Mouse (Mus musculus) heart, embryonic 14.5 days (tissue): ENCODE results near the gene Adipor2. TPM values are rescaled to one million over a fixed set of nuclear protein-coding genes. Genes with fewer than 3 reads are reported as not detected.

Experiments used
- ATAC-seq: fragments of 200-750 bp; cut with Nextera tagmentation; 2 replicates; pipeline ENCODE4 v1.8.0; 2017; ENCODE audit warnings: low read depth, moderate TSS enrichment; ENCODE audit not compliant: insufficient number of reproducible peaks, insufficient read depth, low FRiP score
- H3K27ac ChIP-seq, 2 experiments: fragments of 200-500 bp in 1 of 2; fragments of 300-500 bp in 1 of 2; sonication (generic) in 1 of 2; replicated peaks in 1 of 2; 2 replicates each; pipeline ENCODE4 v1.5.1; 2012 to 2014; ENCODE audit warnings: low read depth in 2 of 2, low read length in 2 of 2, control low read depth in 1 of 2, mild to moderate bottlenecking in 1 of 2, mixed read lengths in 1 of 2; ENCODE audit not compliant: control insufficient read depth in 1 of 2, insufficient read depth in 1 of 2
- H3K27me3 ChIP-seq: fragments of 300-500 bp; sonication (generic); 2 replicates; pipeline ENCODE4 v1.6.1; 2014; ENCODE audit warnings: mild to moderate bottlenecking, low read length, control low read depth; ENCODE audit not compliant: control insufficient read depth, insufficient read depth
- H3K36me3 ChIP-seq: fragments of 300-500 bp; sonication (generic); 2 replicates; pipeline ENCODE4 v1.6.1; 2014; ENCODE audit warnings: mild to moderate bottlenecking, control low read depth, low read length, mixed read lengths; ENCODE audit not compliant: control insufficient read depth, insufficient read depth
- H3K4me1 ChIP-seq, 2 experiments: fragments of 200-500 bp in 1 of 2; fragments of 300-500 bp in 1 of 2; sonication (generic) in 1 of 2; 2 replicates each; pipeline ENCODE4 v1.6.1; 2012 to 2014; ENCODE audit warnings: low read length in 2 of 2, control low read depth in 1 of 2, mixed read lengths in 1 of 2; ENCODE audit not compliant: control insufficient read depth in 2 of 2, insufficient read depth in 2 of 2
- H3K4me2 ChIP-seq: fragments of 300-500 bp; sonication (generic); 2 replicates; pipeline ENCODE4 v1.6.1; 2014; ENCODE audit warnings: mild to moderate bottlenecking, low read length
- H3K4me3 ChIP-seq, 2 experiments: fragments of 200-500 bp in 1 of 2; fragments of 300-500 bp in 1 of 2; sonication (generic) in 1 of 2; 2 replicates each; pipeline ENCODE4 v1.5.1; 2012 to 2014; ENCODE audit warnings: low read length in 2 of 2, mild to moderate bottlenecking in 2 of 2, control low read depth in 1 of 2, low read depth in 1 of 2, moderate library complexity in 1 of 2; ENCODE audit not compliant: control insufficient read depth in 1 of 2, insufficient read depth in 1 of 2
- H3K9ac ChIP-seq: fragments of 300-500 bp; sonication (generic); 2 replicates; pipeline ENCODE4 v1.6.1; 2014; ENCODE audit warnings: mild to moderate bottlenecking, low read length
- H3K9me3 ChIP-seq: fragments of 300-500 bp; sonication (generic); 2 replicates; pipeline ENCODE4 v1.6.1; 2016; ENCODE audit warnings: low read length, control low read depth; ENCODE audit not compliant: control insufficient read depth
- WGBS: fragments of 180-500 bp; shearing (Covaris S2); extraction: QIAGEN DNeasy Blood & Tissue Kit; methylation state at CpG from one replicate; pipeline ENCODE4 v1.1.7; 2014; 5-methylcytosine and 5-hydroxymethylcytosine counted together
- polyA plus RNA-seq: library from polyadenylated mRNA; unstranded; fragments of >200 nt; fragmentation: Nextera tagmentation; extraction: Ambion mirVana; gene quantifications from 2 replicates; pipeline ENCODE4 v1.2.1, GENCODE M21; 2014

The Adipor2 gene
- 21.8 and 27.1 TPM in 2 replicates for polyA plus RNA-seq

- 4% methylated on average over 12 of the region's 12 CpGs for WGBS
- Histone ChIP-seq H3K4me1 (peaks cover 14 to 29% of the 10 kb centered on the region in 2 experiments), H3K27ac (peak within 1 kb of the TSS; percentile 72), H3K36me3 (no peaks in the 10 kb centered on the region), H3K4me2 (peak within 1 kb of the TSS; percentile 59), H3K9me3 (no peaks in the 10 kb centered on the region), H3K27me3 (no peaks in the 10 kb centered on the region), H3K4me3 (peak within 1 kb of the TSS in 1 of 2 experiments; percentile 29; a peak in 2 of 4 replicates), H3K9ac (peak within 1 kb of the TSS; percentile 51; the same call in 1 of the 2 replicates)
- 0 out of 2 replicates have a peak, but pooled peaks have one; percentile 26 for ATAC-seq
Observed at GRCm38 (mm10) chr6:119417354-119417753, at the start of gene Adipor2. TSS of gene Adipor2 (minus strand) at chr6:119417704.

GRCm38 (mm10) chr6:119466161-119466560 is 48.7 kb upstream of the Adipor2 start:
- Histone ChIP-seq H3K9ac (no peak overlapping the region), H3K36me3 (no peaks in the 10 kb centered on the region), H3K4me2 (no peak overlapping the region), H3K4me3 (no peak overlapping the region), H3K27me3 (no peaks in the 10 kb centered on the region), H3K27ac (no peak overlapping the region), H3K4me1 (peaks cover 11 to 12% of the 10 kb centered on the region in 2 experiments), H3K9me3 (no peaks in the 10 kb centered on the region)
- no peak for ATAC-seq
- WGBS, result 100% methylated on average over 1 of the region's 1 CpGs

- Histone ChIP-seq H3K9ac (no peak overlapping the region), H3K36me3 (no peaks in the 10 kb centered on the region), H3K27me3 (no peaks in the 10 kb centered on the region), H3K9me3 (no peaks in the 10 kb centered on the region), H3K27ac (no peak overlapping the region), H3K4me1 (no peaks in the 10 kb centered on the region), H3K4me2 (no peak overlapping the region), H3K4me3 (no peak overlapping the region)
- no peak for ATAC-seq
- 85% methylated on average over 5 of the region's 5 CpGs for WGBS
Observed at GRCm38 (mm10) chr6:119460391-119460790, 42.9 kb upstream of the Adipor2 start.

GRCm38 (mm10) chr6:119459041-119459440 is 41.5 kb upstream of the Adipor2 start:
- Histone ChIP-seq H3K9ac (no peak overlapping the region), H3K4me1 (no peaks in the 10 kb centered on the region)
- no peak for ATAC-seq

GRCm38 (mm10) chr6:119458166-119458565 is 40.7 kb upstream of the Adipor2 start:
- no peaks in the 10 kb centered on the region for H3K4me1 ChIP-seq
- H3K4me3 ChIP-seq, result no peak overlapping the region
- H3K4me2 ChIP-seq, result no peak overlapping the region
- no peak overlapping the region for H3K9ac ChIP-seq
- no peaks in the 10 kb centered on the region for H3K9me3 ChIP-seq
- 65% methylated on average over 8 of the region's 8 CpGs for WGBS
- H3K27ac ChIP-seq, result no peak overlapping the region
- no peak for ATAC-seq
- no peaks in the 10 kb centered on the region for H3K27me3 ChIP-seq
- no peaks in the 10 kb centered on the region for H3K36me3 ChIP-seq

More at GRCm38 (mm10) chr6:119459041-119459440, 41.5 kb upstream of the Adipor2 start:
- no peak overlapping the region for H3K4me3 ChIP-seq
- H3K27me3 ChIP-seq, result no peaks in the 10 kb centered on the region
- no peaks in the 10 kb centered on the region for H3K9me3 ChIP-seq
- H3K36me3 ChIP-seq, result no peaks in the 10 kb centered on the region
- WGBS, result 72% methylated on average over 4 of the region's 4 CpGs
- H3K27ac ChIP-seq, result no peak overlapping the region
- H3K4me2 ChIP-seq, result no peak overlapping the region

- H3K9ac ChIP-seq, result peak overlapping the region; percentile 60
- H3K4me2 ChIP-seq, result peak overlapping the region; percentile 72
- peak; percentile 53 for ATAC-seq
- H3K27ac ChIP-seq, result peak overlapping the region; percentile 41 to 73
- peak overlapping the region; percentile 38 to 50 for H3K4me3 ChIP-seq
- H3K9me3 ChIP-seq, result no peaks in the 10 kb centered on the region
- under 1% methylated on average over 15 of the region's 15 CpGs for WGBS
- no peaks in the 10 kb centered on the region for H3K27me3 ChIP-seq
- H3K36me3 ChIP-seq, result no peaks in the 10 kb centered on the region
- peaks cover 7 to 10% of the 10 kb centered on the region in 2 experiments for H3K4me1 ChIP-seq
Observed at GRCm38 (mm10) chr6:119451981-119452499, 34.5 kb upstream of the Adipor2 start.

GRCm38 (mm10) chr6:119450965-119451943 is 33.8 kb upstream of the Adipor2 start:
- 44% methylated on average over 14 of the region's 14 CpGs for WGBS

More at GRCm38 (mm10) chr6:119450965-119451943, 33.8 kb upstream of the Adipor2 start:
- Histone ChIP-seq H3K4me3 (peak overlapping the region in 1 of 2 experiments; percentile 38; a peak in 2 of 4 replicates), H3K4me1 (peaks cover 7 to 10% of the 10 kb centered on the region in 2 experiments), H3K9ac (peak overlapping the region; percentile 60), H3K27ac (peak overlapping the region in 1 of 2 experiments; percentile 41; a peak in 2 of 4 replicates), H3K4me2 (peak overlapping the region; percentile 72), H3K36me3 (no peaks in the 10 kb centered on the region), H3K9me3 (no peaks in the 10 kb centered on the region), H3K27me3 (no peaks in the 10 kb centered on the region)
- no peak for ATAC-seq
